Mouse (Mus musculus): ENCODE results near the gene Lgals12. TPM values are rescaled to one million over a fixed set of nuclear protein-coding genes. Genes with fewer than 3 reads are reported as not detected.
A peak's percentile ranks its signal among the peaks of the same experiment; 100 is the strongest.

Gene Lgals12
- 1.4 and 2.3 TPM in 2 replicates for polyA plus RNA-seq (2015; fragmentation: Nextera tagmentation; extraction: Ambion mirVana)

DNA sequence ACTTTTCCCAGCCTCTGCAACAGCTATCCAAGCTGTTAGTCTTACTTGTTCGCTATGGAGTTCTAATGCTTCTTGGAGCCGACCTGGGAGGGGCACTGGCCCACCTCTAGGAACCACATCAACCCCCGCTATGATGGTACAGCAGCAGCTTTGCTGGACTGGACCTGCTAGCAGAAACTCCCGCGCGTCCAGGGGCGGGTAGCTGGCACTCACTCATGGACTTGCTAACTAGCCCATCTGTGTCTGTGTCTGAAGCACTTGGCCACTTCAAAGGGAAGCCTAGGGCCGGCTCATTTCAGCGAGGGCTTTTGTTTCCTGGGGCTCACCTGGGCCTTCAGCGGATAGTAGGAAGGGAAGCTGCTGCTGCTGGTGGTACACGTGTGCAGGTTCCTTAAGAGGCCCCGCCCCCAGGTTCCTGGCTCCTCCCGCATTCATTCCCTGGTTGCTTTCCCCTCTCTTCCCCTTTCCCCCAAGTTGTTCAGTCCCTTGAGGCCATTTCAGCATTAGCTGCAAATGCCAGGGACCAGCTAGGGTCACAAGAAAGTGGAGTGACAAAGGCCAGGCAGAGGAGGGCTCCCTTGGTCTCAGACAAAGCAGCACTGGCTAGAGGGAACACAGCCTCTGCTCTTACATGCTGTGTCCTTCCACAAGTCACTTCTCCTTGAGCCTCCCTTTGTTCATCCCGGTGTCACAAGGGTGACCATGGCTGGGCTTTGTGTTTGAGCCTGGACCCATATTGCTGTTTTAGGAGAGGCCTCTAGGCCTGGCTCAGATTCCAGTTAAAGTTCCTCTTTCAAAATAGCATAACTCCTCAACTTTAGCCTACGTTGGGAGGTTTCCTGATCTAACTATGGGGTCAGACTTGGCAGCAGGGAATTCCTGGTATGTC lies at the start of gene Lgals12:
Gene Lgals12, minus strand, starts transcription at position 393 of the 889 bp plus-strand sequence.
- peak within 1 kb of the TSS; percentile 76 for H3K27ac ChIP-seq (replicated peaks)
- ATAC-seq (ENCODE audit: insufficient number of reproducible peaks, low FRiP score, low TSS enrichment, low read depth), result no peak
- H3K4me2 ChIP-seq (replicated peaks), result peak within 1 kb of the TSS; percentile 62
- no peaks in the 10 kb centered on the region for H3K36me3 ChIP-seq
- peak within 1 kb of the TSS; percentile 18; the same call in 1 of the 2 replicates for H3K9ac ChIP-seq
- 0 out of 2 replicates have a peak, but pooled peaks cover 2% of the 10 kb centered on the region for H3K27me3 ChIP-seq
- H3K4me1 ChIP-seq, result peaks cover 29% of the 10 kb centered on the region
- 6% methylated on average over 15 of the region's 15 CpGs for WGBS
- no peaks in the 10 kb centered on the region for H3K9me3 ChIP-seq (replicated peaks)
- peak within 1 kb of the TSS; percentile 34 for H3K4me3 ChIP-seq (replicated peaks)

DNA sequence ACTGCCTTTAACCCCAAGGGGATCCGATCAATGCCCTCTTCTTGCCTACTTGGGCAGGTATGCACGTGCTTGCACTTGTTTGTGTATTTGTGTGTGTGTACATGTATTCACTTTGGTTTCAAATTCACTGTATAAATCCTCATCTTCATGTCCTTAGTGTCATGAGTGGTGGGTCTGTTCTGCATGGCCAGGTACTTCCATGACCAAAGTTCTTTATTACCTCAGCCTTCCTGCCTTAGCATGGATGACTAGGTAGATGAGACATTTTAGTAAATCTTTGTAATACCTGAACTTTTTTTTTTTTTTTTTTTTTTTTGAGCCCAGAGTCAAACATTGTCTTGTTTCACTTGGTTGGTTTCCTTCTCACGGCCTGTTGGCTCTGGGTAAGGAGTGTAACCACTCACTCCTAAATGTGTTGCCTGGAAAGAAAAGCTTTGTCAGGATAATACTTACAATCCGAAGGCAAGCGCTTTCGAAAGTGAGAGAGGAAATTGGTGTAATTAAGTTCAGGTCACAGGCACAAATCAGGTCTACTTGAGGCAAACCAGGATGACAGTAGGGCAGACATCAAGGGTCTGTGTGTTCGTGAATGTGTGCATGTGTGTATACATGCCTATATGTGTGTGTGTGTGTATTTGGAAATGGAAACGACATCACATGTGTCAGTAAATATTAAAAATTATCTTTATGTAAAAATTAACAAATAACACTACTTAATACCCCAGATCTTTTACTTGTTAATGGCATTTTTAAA lies 42.1 kb upstream of the Lgals12 start:
- H3K9ac ChIP-seq, result no peak overlapping the region
- no peak overlapping the region for H3K27ac ChIP-seq (replicated peaks)
- 0 out of 2 replicates have a peak, but pooled peaks cover 3% of the 10 kb centered on the region for H3K27me3 ChIP-seq
- H3K4me3 ChIP-seq (replicated peaks), result no peak overlapping the region
- H3K9me3 ChIP-seq (replicated peaks), result no peaks in the 10 kb centered on the region
- no peaks in the 10 kb centered on the region for H3K4me1 ChIP-seq
- no peaks in the 10 kb centered on the region for H3K36me3 ChIP-seq
- 72% methylated on average over 8 of the region's 8 CpGs for WGBS
- no peak for ATAC-seq (ENCODE audit: insufficient number of reproducible peaks, low FRiP score, low TSS enrichment, low read depth)
- no peak overlapping the region for H3K4me2 ChIP-seq (replicated peaks)

- Histone ChIP-seq H3K27ac (replicated peaks) (no peak overlapping the region), H3K9ac (no peak overlapping the region), H3K4me2 (replicated peaks) (no peak overlapping the region), H3K27me3 (no peaks in the 10 kb centered on the region), H3K9me3 (replicated peaks) (no peaks in the 10 kb centered on the region), H3K4me3 (replicated peaks) (no peak overlapping the region), H3K36me3 (no peaks in the 10 kb centered on the region), H3K4me1 (no peaks in the 10 kb centered on the region)
- no peak for ATAC-seq (ENCODE audit: insufficient number of reproducible peaks, low FRiP score, low TSS enrichment, low read depth)
- 69% methylated on average over 1 of the region's 1 CpGs for WGBS
Observed at GRCm38 (mm10) chr19:7633786-7634185, 26.8 kb upstream of the Lgals12 start.

GRCm38 (mm10) chr19:7633021-7633420 lies 26.0 kb upstream of the Lgals12 start:
- Histone ChIP-seq H3K9ac (no peak overlapping the region), H3K4me2 (replicated peaks) (no peak overlapping the region), H3K27ac (replicated peaks) (no peak overlapping the region), H3K9me3 (replicated peaks) (no peaks in the 10 kb centered on the region), H3K27me3 (no peaks in the 10 kb centered on the region), H3K36me3 (no peaks in the 10 kb centered on the region), H3K4me3 (replicated peaks) (no peak overlapping the region), H3K4me1 (no peaks in the 10 kb centered on the region)
- no peak for ATAC-seq (ENCODE audit: insufficient number of reproducible peaks, low FRiP score, low TSS enrichment, low read depth)

DNA sequence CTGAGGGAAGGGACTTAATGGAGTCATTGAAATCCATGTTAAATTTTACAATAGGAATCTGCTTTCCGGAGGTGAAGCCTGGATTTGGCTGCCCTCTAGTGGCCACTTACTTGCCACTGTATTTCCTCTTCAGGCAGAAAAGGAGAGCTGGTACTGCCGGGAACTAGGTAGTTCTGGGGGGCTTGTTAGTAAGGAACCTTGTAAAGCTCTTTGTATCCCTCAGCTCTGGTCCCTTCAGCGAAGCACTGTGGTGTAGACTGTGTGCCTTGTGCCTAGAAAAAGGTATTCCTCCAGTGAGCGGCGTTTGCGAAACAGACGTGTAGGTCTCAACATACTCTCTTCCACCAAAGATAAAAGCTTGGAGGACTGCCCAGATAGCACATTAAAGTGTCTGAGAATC lies 10.7 kb upstream of the Lgals12 start:
- H3K4me1 ChIP-seq, result peaks cover 9% of the 10 kb centered on the region
- ATAC-seq (ENCODE audit: insufficient number of reproducible peaks, low FRiP score, low TSS enrichment, low read depth), result no peak
- H3K27me3 ChIP-seq, result no peaks in the 10 kb centered on the region
- H3K9me3 ChIP-seq (replicated peaks), result no peaks in the 10 kb centered on the region
- 39% methylated on average over 7 of the region's 7 CpGs for WGBS
- no peaks in the 10 kb centered on the region for H3K36me3 ChIP-seq
- H3K4me2 ChIP-seq (replicated peaks), result no peak overlapping the region
- no peak overlapping the region for H3K27ac ChIP-seq (replicated peaks)
- no peak overlapping the region for H3K4me3 ChIP-seq (replicated peaks)
- no peak overlapping the region for H3K9ac ChIP-seq

GRCm38 (mm10) chr19:7617085-7617484 lies 10.1 kb upstream of the Lgals12 start:
- no peaks in the 10 kb centered on the region for H3K36me3 ChIP-seq
- no peak overlapping the region for H3K4me3 ChIP-seq (replicated peaks)
- no peak for ATAC-seq (ENCODE audit: insufficient number of reproducible peaks, low FRiP score, low TSS enrichment, low read depth)
- H3K27ac ChIP-seq (replicated peaks), result no peak overlapping the region
- WGBS, result 27% methylated on average over 3 of the region's 3 CpGs
- H3K4me1 ChIP-seq, result peaks cover 15% of the 10 kb centered on the region
- H3K4me2 ChIP-seq (replicated peaks), result no peak overlapping the region
- no peaks in the 10 kb centered on the region for H3K27me3 ChIP-seq
- no peaks in the 10 kb centered on the region for H3K9me3 ChIP-seq (replicated peaks)
- no peak overlapping the region for H3K9ac ChIP-seq

GRCm38 (mm10) chr19:7616231-7616930 lies 9.4 kb upstream of the Lgals12 start:
- ATAC-seq (ENCODE audit: insufficient number of reproducible peaks, low FRiP score, low TSS enrichment, low read depth), result no peak

DNA sequence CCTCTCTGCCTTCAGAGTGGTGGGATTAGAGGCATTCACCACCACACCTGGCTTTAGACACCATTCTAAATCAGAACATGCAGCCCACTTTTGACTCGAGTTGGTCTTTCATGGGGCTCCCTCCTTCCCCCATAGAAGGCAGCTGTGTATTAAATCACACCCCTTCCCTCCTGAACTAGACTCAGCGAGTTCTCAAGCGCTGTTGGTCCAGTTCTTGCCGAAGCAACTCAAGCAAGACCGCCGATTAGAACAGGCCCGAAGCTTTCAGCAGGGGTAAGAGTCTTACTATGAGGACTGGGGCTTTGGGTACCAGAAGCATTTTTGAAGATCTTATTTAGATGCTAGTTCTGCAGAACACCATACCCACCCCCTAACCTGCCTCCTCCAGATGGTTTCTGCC lies 6.2 kb upstream of the Lgals12 start:
- no peak overlapping the region for H3K27ac ChIP-seq (replicated peaks)
- ATAC-seq (ENCODE audit: insufficient number of reproducible peaks, low FRiP score, low TSS enrichment, low read depth), result no peak
- H3K27me3 ChIP-seq, result no peaks in the 10 kb centered on the region
- peaks cover 20% of the 10 kb centered on the region for H3K4me1 ChIP-seq
- H3K9ac ChIP-seq, result no peak overlapping the region
- H3K4me3 ChIP-seq (replicated peaks), result no peak overlapping the region
- no peaks in the 10 kb centered on the region for H3K9me3 ChIP-seq (replicated peaks)
- WGBS, result 88% methylated on average over 7 of the region's 7 CpGs
- no peak overlapping the region for H3K4me2 ChIP-seq (replicated peaks)
- H3K36me3 ChIP-seq, result no peaks in the 10 kb centered on the region

More at GRCm38 (mm10) chr19:7616231-7616930, 9.4 kb upstream of the Lgals12 start:
- peaks cover 19% of the 10 kb centered on the region for H3K4me1 ChIP-seq
- H3K9me3 ChIP-seq (replicated peaks), result no peaks in the 10 kb centered on the region
- WGBS, result 66% methylated on average over 5 of the region's 5 CpGs
- H3K27ac ChIP-seq (replicated peaks), result no peak overlapping the region; the same call in 1 of the 2 replicates
- no peak overlapping the region for H3K4me3 ChIP-seq (replicated peaks)
- no peaks in the 10 kb centered on the region for H3K27me3 ChIP-seq
- no peaks in the 10 kb centered on the region for H3K36me3 ChIP-seq
- H3K4me2 ChIP-seq (replicated peaks), result no peak overlapping the region
- no peak overlapping the region for H3K9ac ChIP-seq

- Histone ChIP-seq H3K4me3 (replicated peaks) (peak within 1 kb of the TSS; percentile 49), H3K36me3 (no peaks in the 10 kb centered on the region), H3K27me3 (no peaks in the 10 kb centered on the region), H3K27ac (replicated peaks) (0 out of 2 replicates have a peak within 1 kb of the TSS, but pooled peaks have one; percentile 11), H3K4me1 (peaks cover 28% of the 10 kb centered on the region), H3K9ac (peak within 1 kb of the TSS; percentile 35; the same call in 1 of the 2 replicates), H3K9me3 (replicated peaks) (no peaks in the 10 kb centered on the region), H3K4me2 (replicated peaks) (peak within 1 kb of the TSS; percentile 94)
- WGBS, result 2% methylated on average over 54 of the region's 54 CpGs
- ATAC-seq (ENCODE audit: insufficient number of reproducible peaks, low FRiP score, low TSS enrichment, low read depth), result peak; percentile 64; the same call in 1 of the 2 replicates
Observed at GRCm38 (mm10) chr19:7611942-7612757, 5.2 kb upstream of the Lgals12 start, which contains the start of gene Hrasls5. Hrasls5 (plus strand) TSS chr19:7612541.

- no peak overlapping the region for H3K9ac ChIP-seq
- peak; percentile 29; the same call in 1 of the 2 replicates for ATAC-seq (ENCODE audit: insufficient number of reproducible peaks, low FRiP score, low TSS enrichment, low read depth)
- H3K4me1 ChIP-seq, result peaks cover 35% of the 10 kb centered on the region
- no peaks in the 10 kb centered on the region for H3K9me3 ChIP-seq (replicated peaks)
- H3K4me3 ChIP-seq (replicated peaks), result no peak overlapping the region
- H3K36me3 ChIP-seq, result no peaks in the 10 kb centered on the region
- no peak overlapping the region for H3K4me2 ChIP-seq (replicated peaks)
- WGBS, result 65% methylated on average over 7 of the region's 7 CpGs
- 0 out of 2 replicates have a peak, but pooled peaks cover 2% of the 10 kb centered on the region for H3K27me3 ChIP-seq
- H3K27ac ChIP-seq (replicated peaks), result peak overlapping the region; percentile 76
Observed at GRCm38 (mm10) chr19:7607690-7608201, 753 bp upstream of the Lgals12 start.

All from embryonic facial prominence, embryonic 15.5 days (tissue).